In the genomic region with DNA sequence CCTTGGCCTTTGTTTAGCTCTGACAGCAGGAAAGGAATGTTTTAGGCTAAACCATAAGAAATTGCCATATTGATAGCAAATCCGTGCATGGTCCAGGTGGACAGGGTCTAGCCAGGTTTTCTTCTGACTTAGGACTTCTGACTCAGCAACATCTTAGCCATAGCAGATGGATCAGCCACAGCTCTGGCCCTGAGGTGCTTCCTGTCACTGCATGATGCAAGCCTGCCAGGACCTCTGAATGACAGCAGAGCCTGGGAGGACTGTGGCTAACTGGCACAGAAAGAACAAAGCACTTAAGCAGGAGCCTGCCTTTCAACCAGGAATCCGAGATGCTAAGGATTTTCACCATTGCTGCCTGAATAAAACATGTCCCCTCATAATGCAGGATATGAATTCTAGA, we compare ENCODE assay signal across 13 mouse cellular contexts.
DNase-seq lines count a peak whose midpoint lies in the region; ATAC-seq and TF ChIP-seq lines count a peak whose summit lies in the region.
"Had no signal": no experiment of that assay in that cellular context is flagged by ENCODE, and none has a peak within 500 bp of the region (broad histone marks: within the 10 kb centered on the region; RNA-seq: fewer than 3 reads in every experiment).

No protein-coding gene starts in this region.

- H3K9me3 ChIP-seq in CH12.LX (replicated peaks; ENCODE audit: low read length) = no peaks in the 10 kb centered on the region
- no peaks in the 10 kb centered on the region for H3K9me3 ChIP-seq in forebrain, embryonic 12.5 days
- H3K9me3 ChIP-seq: embryonic facial prominence, embryonic 12.5 days; liver, embryonic 12.5 days had no signal

- TF ChIP-seq CTCF in CH12.LX (conservative IDR thresholded peaks at IDR 0.05 in 1 of 2, IDR thresholded peaks at IDR 0.05 in 1 of 2; ENCODE audit: low read depth in 2 of 2, low read length in 2 of 2) = no peak
- TF ChIP-seq CTCF in heart, adult 2 months (IDR thresholded peaks at IDR 0.05) = no peak

- H3K4me3 ChIP-seq in CH12.LX (replicated peaks in 1 of 3; ENCODE audit: low read depth in 2 of 3, low read length in 2 of 3, poor library complexity in 1 of 3) = no peak overlapping the region
- H3K4me3 ChIP-seq in forebrain, embryonic 12.5 days (replicated peaks) = no peak overlapping the region
- no peak overlapping the region for H3K4me3 ChIP-seq in heart, adult 2 months
- H3K4me3 ChIP-seq: embryonic facial prominence, embryonic 12.5 days; liver, embryonic 12.5 days had no signal

- dilution Hi-C loops in CH12.LX (cut with MboI; ENCODE audit: extremely low pct_ligation_motif_present, extremely low pct_unique_long_range_greater_than_20kb, low sequenced_read_pairs) = no loop called here

- TF ChIP-seq RAD21 in CH12.LX (IDR thresholded peaks at IDR 0.05; ENCODE audit: low read depth, low read length) = no peak

- H3K79me2 ChIP-seq in CH12.LX (replicated peaks; ENCODE audit: control insufficient read depth, extremely low read depth, insufficient read depth, poor library complexity, severe bottlenecking) = no peaks in the 10 kb centered on the region
- H3K79me2 ChIP-seq in heart, adult 2 months (replicated peaks; ENCODE audit: control insufficient read depth, insufficient read depth, low read length) = no peaks in the 10 kb centered on the region

- no peak for TF ChIP-seq EP300 in CH12.LX (IDR thresholded peaks at IDR 0.05; ENCODE audit: low read length)
- TF ChIP-seq EP300 in heart, adult 2 months (IDR thresholded peaks at IDR 0.05; ENCODE audit: insufficient read depth, low read depth, low read length) = no peak

- H3K27me3 ChIP-seq in CH12.LX (replicated peaks) = no peaks in the 10 kb centered on the region
- no peaks in the 10 kb centered on the region for H3K27me3 ChIP-seq in forebrain, embryonic 12.5 days
- no peaks in the 10 kb centered on the region for H3K27me3 ChIP-seq in heart, adult 2 months (ENCODE audit: control insufficient read depth, insufficient read depth, low read length)
- H3K27me3 ChIP-seq: embryonic facial prominence, embryonic 12.5 days; liver, embryonic 12.5 days had no signal

- no peak overlapping the region for H3K4me2 ChIP-seq in CH12.LX (ENCODE audit: insufficient read depth, low read depth, poor library complexity, severe bottlenecking)
- H3K4me2 ChIP-seq in forebrain, embryonic 12.5 days = no peak overlapping the region
- H3K4me2 ChIP-seq: embryonic facial prominence, embryonic 12.5 days; liver, embryonic 12.5 days had no signal

- WGBS in forebrain, embryonic 12.5 days = 15% methylated on average over 2 of the region's 2 CpGs
- WGBS in heart, adult 2 months = 56% methylated on average over 2 of the region's 2 CpGs

- intact Hi-C loops in heart, adult 2 months (cut with DNase I) = no loop called here

- in situ Hi-C loops in CH12.LX (cut with MboI; ENCODE audit: low pct_ligation_motif_present, low pct_unique_long_range_greater_than_20kb, low sequenced_read_pairs) = no loop called here

- H3K9ac ChIP-seq in CH12.LX (ENCODE audit: insufficient read depth, low read depth) = no peak overlapping the region
- no peak overlapping the region for H3K9ac ChIP-seq in forebrain, embryonic 12.5 days
- no peak overlapping the region for H3K9ac ChIP-seq in heart, adult 2 months (ENCODE audit: low read depth, low read length)
- H3K9ac ChIP-seq: embryonic facial prominence, embryonic 12.5 days; liver, embryonic 12.5 days had no signal

- ATAC-seq in forebrain, embryonic 12.5 days (ENCODE audit: low FRiP score) = peak; percentile 23; the same call in 1 of the 2 replicates
- 0 out of 2 replicates have a peak, but pooled peaks have one; percentile 31 for ATAC-seq in megakaryocyte progenitor cell, adult 5-6 weeks (replicated peaks; ENCODE audit: poor library complexity)
- ATAC-seq: liver, embryonic 12.5 days had no signal

- DNase-seq in CH12.LX (ENCODE audit: extremely low read depth) = peak; percentile 10
- peak; percentile 67 for DNase-seq in cerebellum, adult 8-10 months
- no peak for DNase-seq in lung, postnatal 36 days
- no peak for DNase-seq in heart, adult 2 months
- no peak for DNase-seq in adrenal gland, postnatal 36 days
- no peak for DNase-seq in adrenal gland, postnatal 14 days
- DNase-seq: adrenal gland, adult 2 months; gastrocnemius, postnatal 36 days; thymus, postnatal 14 days had no signal

- no peak overlapping the region for H3K27ac ChIP-seq in CH12.LX (ENCODE audit: insufficient read depth, low read depth)
- H3K27ac ChIP-seq in forebrain, embryonic 12.5 days = no peak overlapping the region
- H3K27ac ChIP-seq in heart, adult 2 months = no peak overlapping the region
- H3K27ac ChIP-seq: embryonic facial prominence, embryonic 12.5 days; liver, embryonic 12.5 days had no signal

- peaks cover 0 to 6% of the 10 kb centered on the region in 2 experiments; a peak in 2 of 4 replicates for H3K4me1 ChIP-seq in CH12.LX (ENCODE audit: control insufficient read depth in 1 of 2, insufficient read depth in 2 of 2)
- peaks cover 13% of the 10 kb centered on the region for H3K4me1 ChIP-seq in forebrain, embryonic 12.5 days
- peaks cover 1% of the 10 kb centered on the region for H3K4me1 ChIP-seq in heart, adult 2 months (ENCODE audit: control insufficient read depth, insufficient read depth, low read length)
- H3K4me1 ChIP-seq: liver, embryonic 12.5 days had no signal

- H3K36me3 ChIP-seq in CH12.LX (replicated peaks in 1 of 2; ENCODE audit: control insufficient read depth in 1 of 2, insufficient read depth in 1 of 2, low read length in 1 of 2) = no peaks in the 10 kb centered on the region
- no peaks in the 10 kb centered on the region for H3K36me3 ChIP-seq in forebrain, embryonic 12.5 days (replicated peaks)
- H3K36me3 ChIP-seq in heart, adult 2 months (ENCODE audit: control insufficient read depth, insufficient read depth, low read length) = no peaks in the 10 kb centered on the region
- H3K36me3 ChIP-seq: embryonic facial prominence, embryonic 12.5 days; liver, embryonic 12.5 days had no signal

- TF ChIP-seq POLR2A in CH12.LX (IDR thresholded peaks at IDR 0.05; ENCODE audit: low read depth, low read length) = no peak
- no peak for TF ChIP-seq POLR2A in heart, adult 2 months (IDR thresholded peaks at IDR 0.05; ENCODE audit: insufficient read depth, low read depth, low read length)

TF ChIP-seq in CH12.LX, 34 proteins besides CTCF, POLR2A, EP300 and RAD21:
- TF ChIP-seq USF2 (conservative IDR thresholded peaks at IDR 0.05; ENCODE audit: low read depth, low read length) (no peak), CHD2 (IDR thresholded peaks at IDR 0.05; ENCODE audit: low read length) (no peak), HCFC1 (IDR thresholded peaks at IDR 0.05; ENCODE audit: low read depth, low read length) (no peak), SIN3A (IDR thresholded peaks at IDR 0.05; ENCODE audit: low read length) (no peak), MAFK (IDR thresholded peaks at IDR 0.05; ENCODE audit: insufficient replicate concordance, low read length) (no peak), CHD1 (IDR thresholded peaks at IDR 0.05; ENCODE audit: low read depth, low read length) (no peak), SMC3 (IDR thresholded peaks at IDR 0.05; ENCODE audit: low read depth, low read length) (no peak), ELF1 (IDR thresholded peaks at IDR 0.05; ENCODE audit: low read depth, low read length) (no peak), TBP (conservative IDR thresholded peaks at IDR 0.05; ENCODE audit: low read depth, low read length) (no peak), UBTF (IDR thresholded peaks at IDR 0.05; ENCODE audit: low read depth, low read length) (no peak), MYC (IDR thresholded peaks at IDR 0.05; ENCODE audit: low read depth, low read length) (no peak), KAT2A (IDR thresholded peaks at IDR 0.05; ENCODE audit: insufficient replicate concordance, low read length) (no peak), MAX (IDR thresholded peaks at IDR 0.05; ENCODE audit: low read length) (no peak)

Comparison
In these comparisons a context has a peak if more than half of its experiments do, and no peak if none do; other contexts are left out.
1. DNase-seq: peak in CH12.LX (single experiment) and cerebellum, adult 8-10 months (single experiment); none in lung, postnatal 36 days (single experiment), heart, adult 2 months (0 of 2), adrenal gland, postnatal 36 days (0 of 2) and adrenal gland, postnatal 14 days (single experiment).